Mouse (Mus musculus): ENCODE results near the gene Chd6.

GRCm38 (mm10) chr2:161033141-161033540, 75.7 kb downstream of the Chd6 start:
- TF ChIP-seq CTCF (IDR thresholded peaks at IDR 0.05; ENCODE audit: control insufficient read depth, insufficient read depth, low read length) (no peak), POLR2A (IDR thresholded peaks at IDR 0.05; ENCODE audit: borderline replicate concordance, control insufficient read depth, low read depth, low read length) (no peak)

Data from bone marrow, adult 2 months (tissue).